Mouse (Mus musculus): ENCODE data around the gene Dpysl5.

Dpysl5 gene

DNA sequence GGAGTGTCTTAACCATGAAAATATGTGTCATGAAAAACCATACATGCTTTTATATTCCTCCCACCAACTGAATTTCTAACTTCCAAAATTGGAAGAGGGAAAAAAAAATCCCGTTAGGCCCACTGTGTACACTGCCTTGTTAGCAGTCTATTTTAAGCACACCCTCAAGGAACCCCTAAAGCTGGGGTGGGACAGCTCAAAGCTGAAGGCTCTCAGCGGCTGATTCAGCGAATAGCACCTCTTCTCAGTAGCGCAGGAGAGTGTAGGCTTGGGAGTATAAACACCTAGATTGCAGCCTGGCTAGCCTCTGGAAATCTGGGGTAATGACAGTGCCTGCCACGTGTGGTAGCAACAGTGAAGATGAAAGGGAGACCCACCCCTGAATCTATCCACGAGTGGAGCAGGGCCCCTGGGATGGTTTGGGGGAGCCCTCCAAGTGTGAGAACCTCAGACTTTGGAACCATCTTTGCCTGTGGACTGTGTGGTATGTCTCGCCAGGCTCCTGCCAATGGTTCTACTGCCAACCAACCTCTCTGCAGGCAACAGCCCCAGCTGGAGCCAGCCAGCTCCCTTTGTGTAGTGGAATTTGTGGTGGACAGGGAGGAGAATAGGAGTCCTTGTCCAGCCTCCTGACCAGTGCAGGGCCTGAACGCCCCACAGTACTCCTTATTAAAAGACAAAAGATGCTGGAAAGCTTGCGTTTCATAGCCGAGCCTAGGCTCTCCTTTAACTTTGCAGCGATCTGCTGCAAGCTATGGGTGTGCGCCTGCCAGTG, 54.4 kb downstream of the Dpysl5 start:
- in situ Hi-C loops (cut with MboI), result no loop called here

DNA sequence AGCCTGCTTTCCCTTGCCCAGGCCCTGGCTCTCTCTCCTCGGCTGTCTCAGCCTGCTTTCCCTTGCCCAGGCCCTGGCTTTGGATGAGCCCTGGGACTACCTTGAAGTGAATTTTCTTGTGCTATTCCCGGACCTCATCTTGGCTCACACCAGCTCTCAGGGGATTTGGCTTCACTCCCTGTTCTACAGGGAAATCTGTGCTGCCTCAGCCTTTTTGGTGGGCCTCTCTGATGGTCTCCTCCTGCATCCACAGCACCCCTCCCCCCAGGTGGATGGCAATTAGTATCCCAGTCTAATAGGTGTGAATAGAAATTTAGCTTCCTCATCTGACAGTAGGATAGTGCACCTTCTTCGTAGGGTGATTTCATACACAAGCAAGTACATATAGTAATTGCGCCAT, 56.7 kb downstream of the Dpysl5 start:
- in situ Hi-C loops (cut with MboI), result no loop called here

DNA sequence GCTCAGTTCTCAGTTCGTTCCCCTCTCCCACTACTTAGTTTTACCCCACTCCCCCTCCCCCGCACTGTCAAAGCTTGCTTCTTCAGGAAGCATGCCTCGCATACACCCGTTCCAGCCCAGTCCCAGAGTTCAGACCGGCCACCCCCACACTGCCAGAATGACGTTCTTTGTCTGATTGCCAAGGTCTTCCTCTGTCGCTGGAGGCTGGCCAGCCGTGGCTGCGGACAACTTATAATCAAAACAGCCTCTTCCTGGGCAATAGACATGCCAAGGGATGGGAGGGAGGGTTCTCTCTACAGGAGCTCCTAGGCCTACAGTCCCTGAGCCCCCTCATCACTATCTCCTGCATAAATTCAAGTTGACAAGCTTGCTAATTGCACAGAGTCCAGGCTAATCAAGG, 57.2 kb downstream of the Dpysl5 start:
- in situ Hi-C loops (cut with MboI), result no loop called here

DNA sequence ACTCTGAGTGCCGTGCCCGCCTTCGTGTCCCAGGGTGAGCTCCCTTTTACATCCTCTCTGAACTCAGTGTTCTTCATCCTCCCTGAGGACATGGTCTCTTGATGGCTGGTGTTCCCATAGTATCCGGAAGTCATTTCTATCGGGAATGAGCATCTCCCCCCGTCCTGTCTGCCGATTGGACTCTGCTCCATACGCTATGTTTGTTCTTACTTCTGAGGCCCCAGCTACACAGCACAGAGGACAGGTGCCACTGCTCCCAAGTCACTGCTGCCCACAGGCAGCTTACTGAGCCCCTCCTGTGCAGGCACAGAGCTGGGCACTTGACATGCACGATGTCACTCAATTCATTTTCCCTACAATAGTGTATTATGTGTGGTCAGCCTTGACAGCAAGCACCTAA, 57.7 kb downstream of the Dpysl5 start:
- in situ Hi-C loops (cut with MboI), result no loop called here

DNA sequence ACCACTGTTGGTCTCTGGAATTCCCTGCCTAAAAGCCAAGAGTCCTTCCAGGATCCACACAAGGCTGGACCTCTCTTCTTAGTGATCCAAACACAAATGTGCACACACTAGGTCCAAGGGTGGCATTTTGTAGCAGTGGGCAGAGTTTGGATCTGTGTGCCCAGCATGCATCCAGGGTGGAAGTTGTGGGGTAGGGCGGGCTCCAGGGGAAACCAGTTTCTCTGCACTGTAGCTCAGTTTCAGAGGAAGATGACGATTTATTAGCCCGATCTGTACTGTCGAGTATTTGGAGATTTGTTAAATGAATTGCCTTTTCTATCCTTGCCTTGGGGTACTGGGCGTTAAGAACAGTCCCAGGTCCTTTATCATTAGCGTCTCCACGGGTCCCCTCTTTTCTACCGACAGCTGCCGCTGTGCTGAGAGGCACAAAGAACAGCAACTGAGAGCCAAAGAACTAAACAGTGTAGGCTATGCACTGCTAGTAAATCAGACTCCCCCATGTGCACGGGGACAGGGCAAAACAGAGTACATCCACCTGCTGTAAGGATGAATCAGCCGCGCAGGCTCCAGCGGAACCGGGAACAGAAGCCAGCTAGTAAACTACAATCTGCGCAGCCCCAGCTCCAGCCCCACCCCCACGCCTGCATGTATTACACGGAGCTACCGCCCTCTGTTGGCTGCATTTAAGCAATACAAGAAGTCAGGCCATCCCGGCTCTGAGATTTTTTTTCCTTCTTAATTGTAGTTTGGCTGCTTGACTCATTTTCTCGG, 63.4 kb downstream of the Dpysl5 start:
- in situ Hi-C loops (cut with MboI), result no loop called here

DNA sequence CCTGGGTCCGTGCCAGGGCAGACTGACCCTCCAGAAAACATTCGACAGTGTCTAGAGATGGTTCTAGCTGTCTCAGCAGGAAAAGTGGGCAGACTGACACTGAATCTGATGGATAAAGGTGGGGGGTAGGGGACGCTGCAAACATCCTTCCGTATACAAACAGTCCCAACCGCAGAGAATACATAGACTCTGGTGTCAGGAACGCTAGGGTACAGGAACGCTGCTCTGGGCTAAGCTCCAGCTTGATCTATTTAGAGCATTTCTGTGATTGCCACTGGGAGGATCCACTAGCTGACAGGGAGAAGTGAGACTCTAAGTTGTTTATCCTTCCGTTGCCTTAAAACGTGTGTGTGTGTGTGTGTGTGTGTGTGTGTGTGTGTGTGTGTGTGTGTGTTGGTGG, 69.3 kb downstream of the Dpysl5 start:
- in situ Hi-C loops (cut with MboI), result no loop called here

DNA sequence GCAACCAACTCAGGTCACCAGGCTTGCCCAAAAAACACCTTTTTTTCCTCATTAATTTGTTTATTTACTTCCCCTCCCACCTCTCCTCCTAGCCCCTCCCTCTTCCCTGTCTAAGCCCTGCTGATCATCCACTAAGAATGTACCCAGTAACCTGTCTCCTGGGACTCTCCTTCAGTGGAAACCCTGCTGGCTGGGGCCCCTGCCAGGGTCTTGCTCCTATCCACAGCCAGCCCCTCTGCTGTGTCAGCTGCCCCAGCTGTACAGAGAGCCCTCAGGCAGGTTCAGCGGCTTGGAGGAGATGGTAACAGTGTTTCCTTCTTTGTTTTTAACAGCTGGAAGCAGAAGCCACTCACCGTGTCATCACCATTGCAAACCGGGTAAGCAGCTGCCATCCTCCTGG, 69.8 kb downstream of the Dpysl5 start:
- in situ Hi-C loops (cut with MboI), result no loop called here

DNA sequence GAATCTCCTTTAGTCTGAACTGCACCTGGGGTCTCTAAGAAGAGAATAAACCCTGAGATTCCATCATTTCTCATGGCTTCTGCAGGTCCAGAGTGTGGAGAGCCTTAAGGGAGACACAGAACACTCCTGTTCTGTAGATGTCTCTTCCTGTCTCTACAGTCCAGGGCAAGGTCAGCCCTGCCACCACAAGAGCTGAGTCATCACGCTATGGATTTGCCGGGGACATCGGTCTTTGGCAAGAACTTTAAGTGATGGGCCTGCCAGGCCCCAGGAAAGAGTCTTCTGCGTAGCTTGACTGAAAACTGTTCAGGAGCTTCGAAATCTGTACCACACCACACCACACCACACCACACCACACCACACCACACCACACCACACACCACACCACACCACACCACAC, 76.0 kb downstream of the Dpysl5 start:
- in situ Hi-C loops (cut with MboI), result no loop called here

DNA sequence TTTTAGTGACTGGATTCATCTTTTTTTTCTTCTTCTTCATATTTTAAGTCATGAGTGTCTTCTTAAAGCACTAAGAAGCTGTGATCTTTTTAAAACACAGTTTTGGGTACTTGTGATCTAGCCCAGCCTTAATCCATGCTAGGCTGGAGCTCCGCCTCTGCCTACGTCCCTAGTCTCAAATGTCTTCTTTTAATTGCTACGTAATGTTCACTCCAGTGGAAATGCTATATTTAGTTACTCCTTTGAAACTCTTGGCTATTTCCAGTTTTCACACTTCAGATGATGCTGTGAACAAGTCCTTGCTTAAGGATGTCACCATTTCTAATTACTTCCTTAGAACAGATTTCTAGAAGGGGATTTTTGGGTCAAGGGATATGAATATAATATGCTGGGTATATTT, 78.7 kb downstream of the Dpysl5 start:
- in situ Hi-C loops (cut with MboI), result no loop called here

DNA sequence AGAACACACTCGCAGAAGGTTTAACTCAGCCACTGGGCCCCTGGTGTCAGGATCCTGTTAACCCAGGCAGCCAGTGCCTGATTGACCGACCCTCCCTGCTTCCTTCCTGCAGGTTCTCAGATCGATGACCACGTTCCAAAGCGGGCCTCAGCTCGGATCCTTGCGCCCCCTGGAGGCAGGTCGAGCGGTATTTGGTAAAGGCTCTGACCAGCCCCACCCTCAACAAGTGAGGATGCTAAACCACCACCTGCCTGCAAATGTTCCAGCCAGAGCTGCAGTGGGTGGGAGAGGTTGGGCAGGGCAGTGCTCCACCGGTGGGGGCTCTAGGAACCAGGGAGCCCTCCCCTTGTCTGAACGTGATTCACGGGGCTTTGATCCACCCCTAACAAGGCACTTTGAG, 84.8 kb downstream of the Dpysl5 start:
- in situ Hi-C loops (cut with MboI), result no loop called here

DNA sequence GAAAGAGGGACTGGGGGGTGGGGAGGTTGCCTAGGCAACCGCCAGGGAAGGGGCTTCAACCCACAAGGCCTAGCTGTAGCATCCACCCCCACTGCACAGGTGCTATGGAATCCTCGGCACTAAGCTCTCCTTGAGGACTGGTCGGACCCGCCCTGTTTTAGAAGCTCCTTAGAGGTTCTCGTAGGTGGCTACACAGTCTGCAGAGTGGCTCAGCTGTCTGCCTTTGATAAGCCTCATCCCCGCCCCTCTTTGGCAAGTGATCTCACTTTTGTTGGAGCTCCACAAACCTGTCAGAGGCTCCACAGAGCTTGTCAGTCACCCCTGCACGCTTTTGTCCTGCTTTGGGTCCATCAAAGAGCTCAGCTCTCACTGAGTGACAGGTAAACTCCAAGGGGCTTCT, 86.1 kb downstream of the Dpysl5 start:
- in situ Hi-C loops (cut with MboI), result no loop called here

DNA sequence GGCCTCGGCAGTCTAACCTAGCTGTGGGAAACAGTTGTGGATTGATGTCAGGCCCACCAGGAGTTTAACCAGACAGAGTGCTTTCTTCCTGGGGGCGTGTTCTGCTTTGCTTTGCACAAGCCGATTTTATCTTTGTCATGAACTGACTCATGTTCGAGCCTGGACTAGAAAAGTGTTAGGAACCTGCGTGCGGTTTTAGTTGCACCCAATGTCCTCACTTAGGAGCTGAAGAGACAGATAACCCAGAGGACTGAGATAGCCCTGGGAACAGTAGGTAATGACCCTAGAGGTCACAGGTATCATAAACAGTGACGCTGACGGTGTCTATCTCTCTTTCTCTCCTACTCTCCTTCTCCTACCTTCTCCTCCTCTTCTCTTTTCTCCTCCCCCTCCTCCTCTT, 86.6 kb downstream of the Dpysl5 start:
- in situ Hi-C loops (cut with MboI), result no loop called here

DNA sequence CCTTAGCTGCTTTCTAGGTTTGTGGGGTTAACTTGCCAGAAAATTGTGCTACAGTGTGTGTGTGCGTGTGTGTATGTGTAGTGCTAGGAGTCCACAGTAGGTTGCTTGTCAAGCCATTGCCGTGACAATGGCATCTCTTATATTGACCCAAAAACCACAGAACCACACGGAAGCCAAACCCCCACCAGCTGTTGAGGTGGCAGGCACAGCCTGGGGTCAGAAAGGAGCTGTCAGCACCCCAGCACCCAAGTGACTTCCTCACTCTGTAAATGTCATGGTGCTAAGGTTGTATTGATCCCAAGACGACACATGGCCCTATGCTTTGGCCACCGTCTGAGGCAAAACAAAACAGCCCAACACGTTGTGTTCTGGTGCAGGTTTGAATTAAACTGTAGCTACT, 87.6 kb downstream of the Dpysl5 start:
- in situ Hi-C loops (cut with MboI), result no loop called here

DNA sequence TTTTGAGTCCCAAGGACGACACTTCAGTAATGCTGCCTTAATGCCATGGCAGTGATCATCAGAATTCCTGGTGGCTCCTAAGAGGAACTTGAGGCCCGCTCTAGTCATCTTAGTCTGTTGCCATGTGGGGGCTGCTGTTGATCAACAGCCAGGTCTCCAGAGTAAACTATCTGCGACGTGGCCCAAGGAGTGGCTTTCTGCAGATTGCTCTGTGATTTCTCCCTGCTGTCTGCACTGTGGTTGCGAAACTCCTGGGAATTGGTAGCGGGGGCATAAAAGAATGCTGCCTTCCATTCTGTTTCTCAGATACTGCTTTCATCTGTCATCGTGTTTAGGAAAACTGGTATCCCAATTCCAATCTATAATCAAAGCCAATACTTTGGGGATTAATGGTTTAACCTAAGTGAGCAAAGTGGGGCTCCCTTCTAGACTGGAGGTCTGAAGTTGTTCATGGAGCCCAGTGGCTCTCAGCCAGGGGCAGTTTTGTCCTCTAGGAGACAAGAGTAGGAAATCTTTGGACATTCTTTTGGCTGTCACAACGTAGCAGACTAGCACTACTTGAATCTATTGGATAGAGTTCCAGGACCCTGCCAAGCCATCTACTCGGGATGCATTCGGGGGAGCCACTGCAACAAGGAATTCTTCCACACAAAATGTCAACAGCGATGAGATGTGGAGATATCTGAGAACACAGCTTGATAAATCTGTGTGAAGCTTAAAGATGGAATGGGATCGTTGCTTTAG, 91.5 kb downstream of the Dpysl5 start:
- in situ Hi-C loops (cut with MboI), result loop anchor here (10.0 kb wide), 1 partner anchor 132 kb away; no protein-coding TSS in a partner anchor

DNA sequence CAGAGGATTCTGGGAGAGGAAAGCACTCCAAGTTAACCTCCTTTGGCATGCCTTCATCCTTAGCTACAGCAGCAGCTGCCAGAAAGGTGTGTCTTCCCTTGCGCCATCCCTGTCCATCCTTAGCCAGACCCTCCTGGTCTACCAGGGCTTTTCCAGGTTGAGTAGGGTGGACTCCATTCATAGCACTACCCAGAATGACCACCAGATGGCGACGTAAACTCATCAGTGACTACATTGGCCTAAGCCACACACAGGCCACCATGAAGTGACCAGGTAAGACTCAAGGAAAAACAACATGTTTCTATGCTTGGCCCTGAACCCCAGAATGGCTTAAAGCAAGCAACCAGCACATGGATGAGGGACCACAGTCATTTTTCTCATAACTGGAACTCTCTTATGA, 94.7 kb downstream of the Dpysl5 start:
- in situ Hi-C loops (cut with MboI), result loop anchor here (10.0 kb wide), 1 partner anchor 129 kb away; no protein-coding TSS in a partner anchor

DNA sequence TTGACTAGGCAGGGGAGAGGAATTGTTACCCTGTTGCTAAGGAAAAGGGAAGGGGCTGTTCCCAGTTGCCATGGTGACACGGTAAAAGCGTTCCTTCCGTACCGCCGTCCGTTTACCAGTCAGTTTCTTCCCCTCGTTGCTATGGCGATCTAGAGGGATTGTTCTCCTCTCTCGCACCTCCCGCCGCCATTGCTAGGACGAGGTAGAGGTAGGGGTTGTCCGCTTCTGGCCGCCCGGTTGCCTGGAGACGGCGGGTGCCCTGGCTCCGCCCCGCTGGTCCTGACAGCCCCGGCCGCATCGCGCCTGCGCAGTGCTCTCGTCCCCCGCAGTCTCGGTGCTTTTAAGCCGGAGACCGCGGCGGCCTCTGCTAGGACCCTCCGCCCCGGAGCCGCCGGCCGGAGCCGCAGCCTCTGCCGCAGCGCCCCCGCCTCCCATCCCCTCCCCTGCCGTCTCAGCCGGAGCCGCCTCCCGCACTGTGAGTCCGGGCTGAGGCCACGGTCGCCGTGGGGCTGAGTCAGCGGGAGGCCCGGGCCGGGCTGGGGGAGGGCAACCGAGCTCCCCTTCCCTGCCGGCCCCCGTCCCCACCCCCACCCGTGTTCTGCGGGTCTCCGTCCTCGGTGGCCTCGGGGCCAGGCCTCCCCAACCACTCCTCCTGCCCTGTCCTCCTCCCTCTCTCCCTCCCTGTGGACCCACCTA, 103.2 kb downstream of the Dpysl5 start, which contains the start of gene Mapre3:
Mapre3 (plus strand) TSS at position 218 of the 696 bp plus-strand sequence.
- in situ Hi-C loops (cut with MboI), result loop anchor here (10.0 kb wide), 1 partner anchor 190 kb away; no protein-coding TSS in a partner anchor

DNA sequence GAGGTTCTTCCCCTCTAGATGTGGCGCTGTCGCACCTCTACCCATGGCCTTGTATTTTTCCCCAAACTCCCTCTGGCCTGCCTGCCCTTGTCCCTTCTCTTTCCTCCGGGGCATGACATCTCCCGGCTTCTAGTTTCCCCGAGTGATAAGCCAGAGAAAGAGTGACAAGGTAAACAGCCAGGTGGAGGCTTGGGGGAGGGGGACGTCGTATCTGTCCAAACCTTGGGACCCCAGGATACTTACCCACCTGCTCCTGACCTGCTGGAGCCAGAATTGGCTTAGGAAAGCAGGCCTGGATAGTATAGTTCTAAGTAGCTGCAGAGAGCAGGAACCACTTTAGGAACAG, 103.7 kb downstream of the Dpysl5 start:
- in situ Hi-C loops (cut with MboI), result loop anchor here (10.0 kb wide), 1 partner anchor 190 kb away; no protein-coding TSS in a partner anchor

DNA sequence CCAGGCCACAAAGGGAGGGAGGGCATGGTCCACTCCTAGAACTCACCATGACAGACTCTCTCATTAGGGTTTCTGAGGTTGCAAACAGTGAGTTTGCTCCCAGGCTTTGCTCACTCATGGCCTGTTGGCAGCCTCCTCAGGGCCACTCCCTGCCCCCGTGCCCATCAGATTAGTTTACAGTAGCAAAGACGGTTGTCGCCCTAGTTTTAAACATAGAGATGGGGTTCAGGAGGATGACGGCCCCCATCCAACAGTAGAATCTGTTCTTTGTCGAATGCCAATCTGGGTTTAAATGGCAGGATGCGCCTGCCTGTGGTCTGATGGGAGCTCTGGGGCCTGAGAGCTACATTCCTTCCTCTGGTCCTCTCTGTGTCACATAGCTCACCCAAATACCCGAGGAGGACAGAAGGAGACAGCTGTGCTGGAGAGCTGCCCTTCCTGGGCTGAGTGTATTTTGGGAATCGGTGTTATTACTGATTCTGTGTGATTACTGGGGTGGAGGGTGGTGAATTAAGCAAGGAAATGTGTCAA, 105.0 kb downstream of the Dpysl5 start:
- in situ Hi-C loops (cut with MboI), result loop anchor here (10.0 kb wide), 1 partner anchor 188 kb away; no protein-coding TSS in a partner anchor

DNA sequence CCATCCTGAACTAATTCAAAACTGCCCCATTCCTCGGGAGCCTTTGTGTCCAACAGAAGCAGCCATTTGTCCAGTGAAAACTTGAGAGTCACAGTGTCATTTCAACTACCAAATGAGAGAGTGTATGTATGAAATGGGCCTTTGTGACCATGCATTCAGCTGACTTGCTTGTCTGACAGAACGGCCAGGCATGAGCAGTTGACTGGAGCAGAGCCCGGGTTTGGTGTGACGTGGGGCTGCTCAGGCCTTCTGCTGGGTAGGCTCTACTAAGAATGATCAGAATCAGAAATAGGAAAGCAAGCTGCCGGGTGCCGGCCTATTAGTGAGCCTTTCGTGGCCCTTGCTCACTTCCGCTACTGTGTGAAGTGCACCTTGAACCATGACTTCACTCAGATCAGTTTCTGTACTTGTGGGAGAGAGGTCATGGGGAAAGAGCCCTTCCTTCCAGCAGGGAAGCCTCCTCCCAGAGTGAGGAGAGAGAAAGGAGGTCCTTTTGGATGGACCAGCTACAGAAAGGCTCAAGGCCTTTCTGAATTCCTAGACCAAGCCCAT, 107.5 kb downstream of the Dpysl5 start:
- in situ Hi-C loops (cut with MboI), result loop anchor here (10.0 kb wide), 1 partner anchor 186 kb away; no protein-coding TSS in a partner anchor

DNA sequence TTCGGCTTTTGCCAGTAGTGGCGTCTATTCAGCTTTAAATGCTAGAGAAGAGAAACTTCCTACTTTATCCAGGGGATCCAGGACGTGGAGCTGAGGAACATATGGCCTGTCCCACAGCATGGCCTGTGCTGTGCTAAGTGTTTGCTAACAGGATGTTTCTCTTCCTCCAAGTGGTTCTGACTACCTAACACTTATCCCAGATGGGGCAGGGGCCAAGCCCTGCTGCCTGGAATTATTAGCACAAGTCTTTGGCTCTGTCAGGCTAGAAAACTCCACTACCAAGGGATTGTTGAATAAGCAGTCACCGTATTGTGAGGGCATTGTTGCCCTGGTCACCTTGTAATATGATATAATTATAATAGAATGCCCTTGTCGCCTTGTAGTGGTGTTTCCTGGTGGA, 111.3 kb downstream of the Dpysl5 start:
- in situ Hi-C loops (cut with MboI), result no loop called here

DNA sequence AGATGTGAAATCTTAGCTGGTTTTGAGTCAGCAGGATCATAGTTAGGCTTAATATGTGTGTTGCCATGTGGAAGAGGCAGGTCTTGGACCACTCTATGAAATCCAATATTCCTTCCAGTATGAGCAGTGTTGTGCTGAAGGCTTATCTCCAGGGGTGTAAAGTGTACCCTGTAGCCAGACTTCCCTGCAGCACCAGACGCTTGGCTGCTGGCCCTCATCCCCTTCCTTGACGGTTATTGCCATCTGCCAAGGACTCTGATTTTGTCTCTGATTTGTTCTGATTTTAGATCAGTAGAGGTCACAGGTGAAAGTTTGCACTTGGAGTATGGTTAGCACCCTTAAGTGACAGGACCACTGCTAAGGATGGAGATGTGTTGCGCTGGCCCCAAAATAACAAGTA, 111.7 kb downstream of the Dpysl5 start:
- in situ Hi-C loops (cut with MboI), result no loop called here

Data from mature B cell (primary cell).